Mouse (Mus musculus) skeletal muscle tissue, adult 2 months (tissue): Measurements from ENCODE around the gene Mtif2.

Source experiments
- DNase-seq: peaks from one replicate; pipeline ENCODE4 v3.0.0-alpha.2; 2012; ENCODE audit warnings: low read depth, low spot score

Gene Mtif2

GRCm38 (mm10) chr11:29549425-29549778, 23.2 kb downstream of the Mtif2 start:
- DNase-seq, result no peak

GRCm38 (mm10) chr11:29560452-29560851, 34.2 kb downstream of the Mtif2 start:
- no peak for DNase-seq

- DNase-seq, result no peak
Measured at GRCm38 (mm10) chr11:29560990-29561389, 34.8 kb downstream of the Mtif2 start.

- DNase-seq, result no peak
Measured at GRCm38 (mm10) chr11:29563406-29563805, 37.2 kb downstream of the Mtif2 start.

- DNase-seq, result no peak
Measured at GRCm38 (mm10) chr11:29571536-29571935, 45.3 kb downstream of the Mtif2 start.

- DNase-seq, result no peak
Measured at GRCm38 (mm10) chr11:29572656-29573055, 46.4 kb downstream of the Mtif2 start.

GRCm38 (mm10) chr11:29579610-29580009, 53.4 kb downstream of the Mtif2 start:
- no peak for DNase-seq
